Mouse (Mus musculus): ENCODE data around the gene Ranbp6. TPM values are rescaled to one million over a fixed set of nuclear protein-coding genes. Genes with fewer than 3 reads are reported as not detected.

The Ranbp6 gene
- polyA plus RNA-seq, 1 experiment from 2014 or later: 42.4 TPM

DNA sequence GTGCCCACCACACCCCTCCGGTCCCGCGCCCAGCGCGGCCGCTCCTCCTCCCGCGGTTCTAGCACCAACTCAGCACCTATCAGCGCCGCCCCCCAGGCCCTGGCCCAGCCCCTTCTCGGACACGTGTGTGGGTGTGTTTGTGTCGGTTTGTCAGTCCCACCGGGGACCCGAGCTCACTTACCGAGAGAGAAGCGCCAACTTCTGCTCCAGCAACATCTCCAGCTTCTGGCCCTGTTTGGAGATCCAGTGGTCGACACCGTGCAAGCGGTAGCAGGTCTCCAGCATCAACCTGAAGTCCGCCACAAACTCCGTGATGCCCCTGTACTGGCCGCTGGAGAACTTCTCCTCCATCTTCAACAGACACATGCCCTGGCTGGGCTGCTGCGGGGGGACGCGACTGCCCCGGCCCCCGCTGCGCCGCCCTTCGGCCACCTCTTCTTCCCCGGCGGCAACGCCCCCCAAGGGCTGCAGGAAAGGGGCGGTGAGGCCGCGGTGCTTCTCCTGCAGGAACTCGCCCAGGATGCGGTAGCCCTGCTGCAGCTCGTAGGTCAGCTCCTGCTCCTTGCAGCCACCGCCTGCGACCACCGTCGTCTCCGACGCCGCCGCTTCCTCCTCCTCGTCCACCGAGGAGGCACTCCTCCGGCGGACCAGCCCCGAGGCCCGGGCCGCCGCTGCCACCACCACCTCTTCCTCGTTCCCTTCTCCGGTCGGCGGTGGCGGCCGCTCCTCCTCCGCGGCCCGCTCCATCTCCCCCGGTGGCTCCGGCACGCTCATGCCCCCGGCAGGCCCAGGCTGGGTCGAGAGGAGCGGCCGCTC lies 7.5 kb downstream of the Ranbp6 start:
- H3K9ac ChIP-seq: peak overlapping the region; percentile 93
- ATAC-seq (ENCODE audit: low read depth): peak; percentile 34
- H3K27me3 ChIP-seq: no peaks in the 10 kb centered on the region
- no peaks in the 10 kb centered on the region for H3K9me3 ChIP-seq
- WGBS: under 1% methylated on average over 61 of the region's 72 CpGs
- H3K4me2 ChIP-seq: peak overlapping the region; percentile 97
- peak overlapping the region; percentile 96 for H3K4me3 ChIP-seq
- peaks cover 47% of the 10 kb centered on the region for H3K4me1 ChIP-seq (replicated peaks)
- H3K36me3 ChIP-seq: peaks cover 14% of the 10 kb centered on the region
- peak overlapping the region; percentile 96 for H3K27ac ChIP-seq (replicated peaks)

DNA sequence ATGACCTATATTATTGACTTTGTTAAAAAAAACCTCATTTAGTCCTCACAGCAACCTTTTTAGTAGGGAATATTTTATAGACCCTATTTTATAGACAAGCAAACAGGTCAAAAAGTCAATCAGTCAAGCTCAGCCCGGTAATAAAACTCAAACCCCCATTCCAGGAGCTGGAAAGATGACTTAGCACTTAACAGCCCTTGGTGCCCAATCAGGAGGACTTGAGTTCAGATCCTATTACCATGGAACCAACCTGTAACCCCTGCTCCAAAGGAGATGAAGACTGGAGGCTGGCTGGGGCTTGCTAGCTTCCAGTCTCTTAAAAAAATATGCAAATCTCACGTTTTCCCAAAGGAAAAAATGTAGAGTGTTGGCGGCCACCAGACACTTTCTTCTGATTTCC lies 8.8 kb downstream of the Ranbp6 start:
- WGBS: 33% methylated on average over 3 of the region's 3 CpGs
- Histone ChIP-seq H3K4me3 (peak overlapping the region; percentile 96), H3K4me1 (replicated peaks) (peaks cover 33% of the 10 kb centered on the region), H3K9ac (0 out of 2 replicates have a peak overlapping the region, but pooled peaks have one; percentile 31), H3K27ac (replicated peaks) (no peak overlapping the region), H3K27me3 (no peaks in the 10 kb centered on the region), H3K4me2 (peak overlapping the region; percentile 97), H3K36me3 (peaks cover under 1% of the 10 kb centered on the region; the same call in 1 of the 2 replicates), H3K9me3 (no peaks in the 10 kb centered on the region)
- no peak for ATAC-seq (ENCODE audit: low read depth)

DNA sequence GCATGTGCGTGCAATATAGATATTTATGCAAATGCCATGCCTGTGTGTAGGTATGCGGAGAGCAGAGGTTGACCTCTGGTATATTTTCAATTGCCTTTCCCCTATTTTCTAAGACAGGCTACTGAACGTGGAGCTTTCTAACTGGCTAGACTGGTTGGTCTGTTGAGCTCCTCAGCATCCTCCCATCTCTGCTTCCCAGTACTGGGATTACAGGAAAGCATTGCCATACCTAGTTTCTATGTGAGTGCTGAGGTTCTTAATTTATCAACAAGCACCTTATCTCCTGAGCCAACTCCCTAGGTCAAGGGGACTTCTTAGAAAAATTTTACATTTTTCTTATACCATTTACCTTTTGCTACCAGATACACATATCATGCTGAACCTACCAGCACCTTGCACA lies 15.4 kb downstream of the Ranbp6 start:
- 85% methylated on average over 3 of the region's 3 CpGs for WGBS
- Histone ChIP-seq H3K4me3 (no peak overlapping the region), H3K9ac (no peak overlapping the region), H3K36me3 (no peaks in the 10 kb centered on the region), H3K4me2 (no peak overlapping the region), H3K27ac (replicated peaks) (no peak overlapping the region), H3K4me1 (replicated peaks) (peaks cover 5% of the 10 kb centered on the region), H3K27me3 (no peaks in the 10 kb centered on the region), H3K9me3 (no peaks in the 10 kb centered on the region)
- no peak for ATAC-seq (ENCODE audit: low read depth)

DNA sequence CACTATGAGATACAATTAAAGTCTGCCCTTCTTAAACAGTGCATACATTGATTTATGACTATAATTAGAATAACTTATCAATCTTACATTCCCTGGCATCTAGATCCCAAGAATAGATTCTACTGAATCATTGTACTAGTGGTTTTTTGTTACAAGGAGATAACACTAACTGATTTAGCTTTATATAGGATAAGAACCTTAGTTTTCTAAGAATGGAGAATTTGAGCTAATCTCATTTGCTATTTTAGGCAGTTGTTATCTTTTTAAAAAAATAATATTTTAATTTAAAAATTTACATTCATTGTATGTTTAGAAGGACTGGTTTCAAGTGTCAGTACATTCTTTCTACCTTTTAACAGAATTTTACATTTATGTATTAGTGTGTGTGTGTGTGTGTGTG lies 24.8 kb downstream of the Ranbp6 start:
- no peak for ATAC-seq (ENCODE audit: low read depth)
- H3K4me3 ChIP-seq: no peak overlapping the region

DNA sequence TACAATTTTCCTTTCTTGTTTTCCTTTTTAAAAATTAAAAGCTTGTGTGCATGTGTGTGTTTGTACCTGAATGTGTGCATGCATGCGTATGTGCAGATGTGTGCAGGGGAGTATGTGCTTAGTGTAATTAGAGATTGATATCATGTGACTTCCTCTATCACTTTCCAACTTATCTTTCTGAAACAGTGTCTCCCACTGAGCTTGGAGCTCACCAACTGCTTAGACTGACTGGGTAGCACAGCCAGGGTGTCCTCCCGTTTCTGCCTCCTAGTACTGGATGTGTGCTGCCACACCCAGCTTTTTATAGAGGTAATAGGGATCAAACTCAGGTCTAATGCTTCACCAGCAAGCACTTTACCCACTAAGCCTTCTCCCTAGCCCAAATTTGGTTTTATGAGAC lies 29.9 kb downstream of the Ranbp6 start:
- no peak for ATAC-seq (ENCODE audit: low read depth)
- H3K4me3 ChIP-seq: no peak overlapping the region
- 92% methylated on average over 2 of the region's 2 CpGs for WGBS
- H3K9me3 ChIP-seq: no peaks in the 10 kb centered on the region
- H3K9ac ChIP-seq: no peak overlapping the region
- H3K27me3 ChIP-seq: no peaks in the 10 kb centered on the region
- H3K27ac ChIP-seq (replicated peaks): no peak overlapping the region
- H3K4me2 ChIP-seq: no peak overlapping the region
- H3K36me3 ChIP-seq: peaks cover 8% of the 10 kb centered on the region; the same call in 1 of the 2 replicates
- no peaks in the 10 kb centered on the region for H3K4me1 ChIP-seq (replicated peaks)

More for the DNA sequence above, 24.8 kb downstream of the Ranbp6 start:
- Histone ChIP-seq H3K9ac (no peak overlapping the region), H3K27me3 (no peaks in the 10 kb centered on the region), H3K4me1 (replicated peaks) (no peaks in the 10 kb centered on the region), H3K4me2 (no peak overlapping the region), H3K9me3 (no peaks in the 10 kb centered on the region), H3K36me3 (peaks cover 8% of the 10 kb centered on the region; the same call in 1 of the 2 replicates), H3K27ac (replicated peaks) (no peak overlapping the region)

Other genes with a start within 250 kb of the Ranbp6 start
- 10.8 and 11.2 TPM in 2 replicates for gene Ermp1, start 164.6 kb downstream of the Ranbp6 start, polyA plus RNA-seq (2015; fragmentation: Nextera tagmentation; extraction: Ambion mirVana)
- gene Mlana, start 115.2 kb downstream of the Ranbp6 start, polyA plus RNA-seq (2015; fragmentation: Nextera tagmentation; extraction: Ambion mirVana): not detected in 2 replicates
- gene 9930021J03Rik, start 7.0 kb downstream of the Ranbp6 start, polyA plus RNA-seq (2015; fragmentation: Nextera tagmentation; extraction: Ambion mirVana): 6.1 and 6.5 TPM in 2 replicates
- gene Il33, start 112.1 kb upstream of the Ranbp6 start, polyA plus RNA-seq (2015; fragmentation: Nextera tagmentation; extraction: Ambion mirVana): 2.2 and 2.8 TPM in 2 replicates
- not detected in 2 replicates for gene Trpd52l3, start 190.8 kb upstream of the Ranbp6 start, polyA plus RNA-seq (2015; fragmentation: Nextera tagmentation; extraction: Ambion mirVana)
- gene Uhrf2, start 217.5 kb upstream of the Ranbp6 start, polyA plus RNA-seq (2015; fragmentation: Nextera tagmentation; extraction: Ambion mirVana): 57.3 and 59.8 TPM in 2 replicates

All from neural tube, embryonic 13.5 days (tissue).